Mouse (Mus musculus): ENCODE measurements around the gene Plpp7. TPM values are rescaled to one million over a fixed set of nuclear protein-coding genes. Genes with fewer than 3 reads are reported as not detected.
A peak's percentile ranks its signal among the peaks of the same experiment; 100 is the strongest.

Plpp7 gene
- polyA plus RNA-seq, 1 experiment from 2014 or later, result 2.0 TPM

GRCm38 (mm10) chr2:32153041-32153790 is 57.9 kb downstream of the Plpp7 start:
- H3K4me2 ChIP-seq, result peak overlapping the region; percentile 93
- peaks cover 75% of the 10 kb centered on the region for H3K4me1 ChIP-seq (replicated peaks)
- peak overlapping the region; percentile 94 for H3K4me3 ChIP-seq (replicated peaks)
- 22% methylated on average over 13 of the region's 13 CpGs for WGBS (ENCODE audit: insufficient replicate concordance)
- ATAC-seq (ENCODE audit: low read depth) (peak; percentile 49), DNase-seq (no peak)
- peak overlapping the region; percentile 95 for H3K27ac ChIP-seq
- peak overlapping the region; percentile 98 for H3K9ac ChIP-seq
- no peaks in the 10 kb centered on the region for H3K9me3 ChIP-seq (replicated peaks)
- H3K27me3 ChIP-seq, result no peaks in the 10 kb centered on the region
- H3K36me3 ChIP-seq, result 0 out of 2 replicates have a peak, but pooled peaks cover 3% of the 10 kb centered on the region

GRCm38 (mm10) chr2:32153791-32154119 is 58.4 kb downstream of the Plpp7 start:
- H3K27me3 ChIP-seq, result no peaks in the 10 kb centered on the region
- H3K9ac ChIP-seq, result peak overlapping the region; percentile 98
- WGBS (ENCODE audit: insufficient replicate concordance), result 49% methylated on average over 4 of the region's 4 CpGs
- peaks cover 80% of the 10 kb centered on the region for H3K4me1 ChIP-seq (replicated peaks)
- peak overlapping the region; percentile 93 for H3K4me2 ChIP-seq
- ATAC-seq (ENCODE audit: low read depth) (no peak), DNase-seq (no peak)
- H3K27ac ChIP-seq, result peak overlapping the region; percentile 95
- no peaks in the 10 kb centered on the region for H3K9me3 ChIP-seq (replicated peaks)
- H3K36me3 ChIP-seq, result 0 out of 2 replicates have a peak, but pooled peaks cover 3% of the 10 kb centered on the region
- peak overlapping the region; percentile 94 for H3K4me3 ChIP-seq (replicated peaks)

- Histone ChIP-seq H3K9ac (peak overlapping the region; percentile 98), H3K27me3 (no peaks in the 10 kb centered on the region), H3K36me3 (0 out of 2 replicates have a peak, but pooled peaks cover 3% of the 10 kb centered on the region), H3K27ac (peak overlapping the region; percentile 95), H3K4me2 (peak overlapping the region; percentile 93), H3K4me3 (replicated peaks) (peak overlapping the region; percentile 94), H3K9me3 (replicated peaks) (no peaks in the 10 kb centered on the region), H3K4me1 (replicated peaks) (peaks cover 86% of the 10 kb centered on the region)
- DNase-seq (no peak), ATAC-seq (ENCODE audit: low read depth) (no peak)
- WGBS (ENCODE audit: insufficient replicate concordance), result 16% methylated on average over 9 of the region's 9 CpGs
Measured at GRCm38 (mm10) chr2:32154334-32154997, 59.1 kb downstream of the Plpp7 start.

GRCm38 (mm10) chr2:32154998-32155541 is 59.7 kb downstream of the Plpp7 start:
- Histone ChIP-seq H3K36me3 (0 out of 2 replicates have a peak, but pooled peaks cover 8% of the 10 kb centered on the region), H3K9ac (peak overlapping the region; percentile 98), H3K27me3 (no peaks in the 10 kb centered on the region), H3K27ac (peak overlapping the region; percentile 95), H3K4me3 (replicated peaks) (no peak overlapping the region; the same call in 1 of the 2 replicates), H3K4me2 (peak overlapping the region; percentile 93), H3K4me1 (replicated peaks) (peaks cover 89% of the 10 kb centered on the region), H3K9me3 (replicated peaks) (no peaks in the 10 kb centered on the region)
- 29% methylated on average over 7 of the region's 7 CpGs for WGBS (ENCODE audit: insufficient replicate concordance)
- DNase-seq (no peak), ATAC-seq (ENCODE audit: low read depth) (no peak)

GRCm38 (mm10) chr2:32155614-32156013 is 60.3 kb downstream of the Plpp7 start:
- peak overlapping the region; percentile 93 for H3K4me2 ChIP-seq
- WGBS (ENCODE audit: insufficient replicate concordance), result 55% methylated on average over 6 of the region's 6 CpGs
- no peak overlapping the region for H3K4me3 ChIP-seq (replicated peaks)
- H3K27me3 ChIP-seq, result no peaks in the 10 kb centered on the region
- H3K4me1 ChIP-seq (replicated peaks), result peaks cover 89% of the 10 kb centered on the region
- H3K27ac ChIP-seq, result peak overlapping the region; percentile 95; the same call in 1 of the 2 replicates
- H3K9me3 ChIP-seq (replicated peaks), result no peaks in the 10 kb centered on the region
- DNase-seq (no peak), ATAC-seq (ENCODE audit: low read depth) (no peak)
- H3K36me3 ChIP-seq, result peaks cover 12% of the 10 kb centered on the region; the same call in 1 of the 2 replicates
- peak overlapping the region; percentile 98; the same call in 1 of the 2 replicates for H3K9ac ChIP-seq

GRCm38 (mm10) chr2:32156645-32157044 is 61.3 kb downstream of the Plpp7 start:
- ATAC-seq (ENCODE audit: low read depth) (no peak), DNase-seq (no peak)
- Histone ChIP-seq H3K9me3 (replicated peaks) (no peaks in the 10 kb centered on the region), H3K27ac (0 out of 2 replicates have a peak overlapping the region, but pooled peaks have one; percentile 95), H3K27me3 (no peaks in the 10 kb centered on the region), H3K4me1 (replicated peaks) (peaks cover 90% of the 10 kb centered on the region), H3K36me3 (peaks cover 13% of the 10 kb centered on the region; the same call in 1 of the 2 replicates), H3K9ac (no peak overlapping the region), H3K4me3 (replicated peaks) (no peak overlapping the region), H3K4me2 (peak overlapping the region; percentile 2; the same call in 1 of the 2 replicates)
- WGBS (ENCODE audit: insufficient replicate concordance), result 74% methylated on average over 10 of the region's 10 CpGs

GRCm38 (mm10) chr2:32157328-32157727 is 62.0 kb downstream of the Plpp7 start:
- peaks cover 15% of the 10 kb centered on the region; the same call in 1 of the 2 replicates for H3K36me3 ChIP-seq
- 64% methylated on average over 4 of the region's 4 CpGs for WGBS (ENCODE audit: insufficient replicate concordance)
- no peak overlapping the region for H3K4me2 ChIP-seq

GRCm38 (mm10) chr2:32158616-32159239 is 63.4 kb downstream of the Plpp7 start:
- no peak for DNase-seq
- Histone ChIP-seq H3K9ac (no peak overlapping the region), H3K27ac (peak overlapping the region; percentile 6; the same call in 1 of the 2 replicates), H3K36me3 (peaks cover 15% of the 10 kb centered on the region; the same call in 1 of the 2 replicates), H3K4me1 (replicated peaks) (peaks cover 90% of the 10 kb centered on the region), H3K27me3 (no peaks in the 10 kb centered on the region), H3K9me3 (replicated peaks) (no peaks in the 10 kb centered on the region), H3K4me3 (replicated peaks) (no peak overlapping the region), H3K4me2 (no peak overlapping the region)
- WGBS (ENCODE audit: insufficient replicate concordance), result 74% methylated on average over 12 of the region's 12 CpGs
- ATAC-seq (ENCODE audit: low read depth), result peak; percentile 43

More at GRCm38 (mm10) chr2:32157328-32157727, 62.0 kb downstream of the Plpp7 start:
- ATAC-seq (ENCODE audit: low read depth) (no peak), DNase-seq (no peak)
- Histone ChIP-seq H3K27me3 (no peaks in the 10 kb centered on the region), H3K9me3 (replicated peaks) (no peaks in the 10 kb centered on the region), H3K9ac (no peak overlapping the region), H3K4me3 (replicated peaks) (no peak overlapping the region), H3K4me1 (replicated peaks) (peaks cover 90% of the 10 kb centered on the region), H3K27ac (peak overlapping the region; percentile 25; the same call in 1 of the 2 replicates)

Small RNA genes within 50 kb of the gene (microRNA-seq; reads per million reads assigned to microRNA genes)
- 1.5 reads per million for gene Mir7674

Other genes starting within 250 kb of the Plpp7 start
- gene Fibcd1, start 249.5 kb upstream of the Plpp7 start, polyA plus RNA-seq (2015; fragmentation: Nextera tagmentation; extraction: Ambion mirVana), result 0.03 TPM in 1 of 2 replicates, not detected in the other
- gene Lamc3, start 208.2 kb upstream of the Plpp7 start, polyA plus RNA-seq (2015; fragmentation: Nextera tagmentation; extraction: Ambion mirVana), result 0.02 and 0.07 TPM in 2 replicates
- gene Aif1l, start 145.4 kb upstream of the Plpp7 start, polyA plus RNA-seq (2015; fragmentation: Nextera tagmentation; extraction: Ambion mirVana), result 3.5 and 4.0 TPM in 2 replicates
- gene Nup214, start 121.1 kb upstream of the Plpp7 start, polyA plus RNA-seq (2015; fragmentation: Nextera tagmentation; extraction: Ambion mirVana), result 59.8 and 71.9 TPM in 2 replicates
- gene Fam78a, start 10.7 kb upstream of the Plpp7 start, polyA plus RNA-seq (2015; fragmentation: Nextera tagmentation; extraction: Ambion mirVana), result 10.6 and 13.0 TPM in 2 replicates
- gene Prrc2b, start 55.6 kb downstream of the Plpp7 start, polyA plus RNA-seq (2015; fragmentation: Nextera tagmentation; extraction: Ambion mirVana), result 6.8 and 7.7 TPM in 2 replicates
- 15.4 and 15.6 TPM in 2 replicates for gene Pomt1, start 141.1 kb downstream of the Plpp7 start, polyA plus RNA-seq (2015; fragmentation: Nextera tagmentation; extraction: Ambion mirVana)
- gene Uck1, start 164.6 kb downstream of the Plpp7 start, polyA plus RNA-seq (2015; fragmentation: Nextera tagmentation; extraction: Ambion mirVana), result 28.0 and 30.1 TPM in 2 replicates
- gene Golga2, start 191.9 kb downstream of the Plpp7 start, polyA plus RNA-seq (2015; fragmentation: Nextera tagmentation; extraction: Ambion mirVana), result 7.4 and 8.7 TPM in 2 replicates
- 218 and 237 TPM in 2 replicates for gene Swi5, start 192.5 kb downstream of the Plpp7 start, polyA plus RNA-seq (2015; fragmentation: Nextera tagmentation; extraction: Ambion mirVana)

All from liver, embryonic 13.5 days (tissue).